Mouse (Mus musculus): ENCODE data around the gene Crim1.

Gene Crim1

GRCm38 (mm10) chr17:78208805-78209204 is 8.8 kb downstream of the Crim1 start:
- in situ Hi-C loops (cut with MboI, MseI) = no loop called here

- in situ Hi-C loops (cut with MboI, MseI) = no loop called here
Observed at GRCm38 (mm10) chr17:78209646-78210045, 9.6 kb downstream of the Crim1 start.

- in situ Hi-C loops (cut with MboI, MseI) = no loop called here
Observed at GRCm38 (mm10) chr17:78211881-78212280, 11.8 kb downstream of the Crim1 start.

- in situ Hi-C loops (cut with MboI, MseI) = no loop called here
Observed at GRCm38 (mm10) chr17:78213128-78213527, 13.1 kb downstream of the Crim1 start.

- in situ Hi-C loops (cut with MboI, MseI) = no loop called here
Observed at GRCm38 (mm10) chr17:78216526-78216925, 16.5 kb downstream of the Crim1 start.

- in situ Hi-C loops (cut with MboI, MseI) = no loop called here
Observed at GRCm38 (mm10) chr17:78217406-78217805, 17.4 kb downstream of the Crim1 start.

- in situ Hi-C loops (cut with MboI, MseI) = no loop called here
Observed at GRCm38 (mm10) chr17:78218506-78219232, 18.6 kb downstream of the Crim1 start.

GRCm38 (mm10) chr17:78221007-78221642 is 21.1 kb downstream of the Crim1 start:
- in situ Hi-C loops (cut with MboI, MseI) = no loop called here

- in situ Hi-C loops (cut with MboI, MseI) = no loop called here
Observed at GRCm38 (mm10) chr17:78221860-78222259, 21.8 kb downstream of the Crim1 start.

GRCm38 (mm10) chr17:78223988-78224387 is 23.9 kb downstream of the Crim1 start:
- in situ Hi-C loops (cut with MboI, MseI) = no loop called here

GRCm38 (mm10) chr17:78225547-78225946 is 25.5 kb downstream of the Crim1 start:
- in situ Hi-C loops (cut with MboI, MseI) = no loop called here

- in situ Hi-C loops (cut with MboI, MseI) = no loop called here
Observed at GRCm38 (mm10) chr17:78227211-78227610, 27.2 kb downstream of the Crim1 start.

GRCm38 (mm10) chr17:78231567-78231966 is 31.5 kb downstream of the Crim1 start:
- in situ Hi-C loops (cut with MboI, MseI) = no loop called here

GRCm38 (mm10) chr17:78232703-78233102 is 32.7 kb downstream of the Crim1 start:
- in situ Hi-C loops (cut with MboI, MseI) = no loop called here

- in situ Hi-C loops (cut with MboI, MseI) = no loop called here
Observed at GRCm38 (mm10) chr17:78233873-78234272, 33.8 kb downstream of the Crim1 start.

GRCm38 (mm10) chr17:78236126-78236525 is 36.1 kb downstream of the Crim1 start:
- in situ Hi-C loops (cut with MboI, MseI) = no loop called here

GRCm38 (mm10) chr17:78237954-78238353 is 37.9 kb downstream of the Crim1 start:
- in situ Hi-C loops (cut with MboI, MseI) = no loop called here

GRCm38 (mm10) chr17:78240161-78240560 is 40.1 kb downstream of the Crim1 start:
- in situ Hi-C loops (cut with MboI, MseI) = no loop called here

- in situ Hi-C loops (cut with MboI, MseI) = no loop called here
Observed at GRCm38 (mm10) chr17:78241238-78241637, 41.2 kb downstream of the Crim1 start.

GRCm38 (mm10) chr17:78244752-78245151 is 44.7 kb downstream of the Crim1 start:
- in situ Hi-C loops (cut with MboI, MseI) = no loop called here

- in situ Hi-C loops (cut with MboI, MseI) = no loop called here
Observed at GRCm38 (mm10) chr17:78245444-78245843, 45.4 kb downstream of the Crim1 start.

- in situ Hi-C loops (cut with MboI, MseI) = no loop called here
Observed at GRCm38 (mm10) chr17:78246634-78247383, 46.8 kb downstream of the Crim1 start.

- in situ Hi-C loops (cut with MboI, MseI) = no loop called here
Observed at GRCm38 (mm10) chr17:78248197-78248596, 48.1 kb downstream of the Crim1 start.

Data from T-helper 1 cell (primary cell).